Mouse (Mus musculus) spleen, adult 2 months (tissue): Measurements from ENCODE around the gene Fxyd4. TPM values are rescaled to one million over a fixed set of nuclear protein-coding genes. Genes with fewer than 3 reads are reported as not detected.

Experiments used
- DNase-seq, 2 experiments: peaks; one replicate each; pipeline versions ENCODE4 v3.0.0 to v3.0.0-alpha.2; 2012 to 2021; ENCODE audit warnings: low spot score in 2 of 2, low read depth in 1 of 2
- H3K27ac ChIP-seq: fragments of 200-500 bp; 2 replicates; pipeline ENCODE4 v1.5.1; 2012; ENCODE audit warnings: low read length, inconsistent platforms; ENCODE audit not compliant: insufficient read depth
- H3K27me3 ChIP-seq: fragments of 200-500 bp; 2 replicates; pipeline ENCODE4 v1.6.1; 2012; ENCODE audit warnings: mild to moderate bottlenecking, moderate library complexity, low read length, inconsistent platforms; ENCODE audit not compliant: control insufficient read depth, insufficient read depth
- H3K36me3 ChIP-seq: fragments of 200-500 bp; 2 replicates; pipeline ENCODE4 v1.6.1; 2012; ENCODE audit warnings: mild to moderate bottlenecking, low read length, inconsistent platforms; ENCODE audit not compliant: control insufficient read depth, insufficient read depth
- H3K4me1 ChIP-seq: fragments of 200-500 bp; 2 replicates; pipeline ENCODE4 v1.6.1; 2011; ENCODE audit warnings: inconsistent platforms; ENCODE audit not compliant: control insufficient read depth, insufficient read depth, insufficient read length
- H3K4me3 ChIP-seq: fragments of 200-500 bp; 2 replicates; pipeline ENCODE4 v1.5.1; 2011; ENCODE audit warnings: mild to moderate bottlenecking, inconsistent platforms; ENCODE audit not compliant: insufficient read depth, insufficient read length; ENCODE audit errors: extremely low read depth
- CTCF ChIP-seq: fragments of 200-500 bp; IDR thresholded peaks from 2 replicates; pipeline ENCODE4 v1.5.1; 2011; ENCODE audit warnings: mild to moderate bottlenecking, inconsistent platforms; ENCODE audit not compliant: insufficient read depth, insufficient read length, insufficient replicate concordance; ENCODE audit errors: extremely low read depth
- POLR2A ChIP-seq: fragments of 200-500 bp; IDR thresholded peaks from 2 replicates; pipeline ENCODE4 v1.6.1; 2011; ENCODE audit warnings: low read depth, low read length, inconsistent platforms
- WGBS: fragments of 180-500 bp; shearing (Covaris S2); methylation state at CpG from one replicate; pipeline ENCODE4 v1.1.7; 2018; 5-methylcytosine and 5-hydroxymethylcytosine counted together
- polyA plus RNA-seq: library from polyadenylated mRNA; depleted of rRNA; stranded (reverse); fragments of >200 nt; gene quantifications from 2 replicates; pipeline ENCODE4 v1.2.3, GENCODE M21; 2012; rRNA removed

Gene Fxyd4
- not detected in 2 replicates for polyA plus RNA-seq

- 57% methylated on average over 10 of the region's 10 CpGs for WGBS
- Histone ChIP-seq H3K4me3 (no peak within 1 kb of the TSS), H3K4me1 (no peaks in the 10 kb centered on the region), H3K27ac (no peak within 1 kb of the TSS), H3K27me3 (no peaks in the 10 kb centered on the region), H3K36me3 (no peaks in the 10 kb centered on the region)
- DNase-seq: peak in 1 of 2 experiments; percentile 15
- TF ChIP-seq CTCF: no peak
- TF ChIP-seq POLR2A: no peak
Observed at GRCm38 (mm10) chr6:117937222-117937932, at the start of gene Fxyd4. Fxyd4 (minus strand) TSS chr6:117937692.

- Histone ChIP-seq H3K27me3 (no peaks in the 10 kb centered on the region), H3K4me3 (no peak overlapping the region), H3K27ac (no peak overlapping the region), H3K4me1 (no peaks in the 10 kb centered on the region), H3K36me3 (no peaks in the 10 kb centered on the region)
- TF ChIP-seq CTCF (no peak), POLR2A (no peak)
- 58% methylated on average over 5 of the region's 5 CpGs for WGBS
- DNase-seq: no peak
Observed at GRCm38 (mm10) chr6:117987173-117987572, 49.7 kb upstream of the Fxyd4 start.

- no peaks in the 10 kb centered on the region for H3K27me3 ChIP-seq
- 12% methylated on average over 9 of the region's 9 CpGs for whole genome bisulfite sequencing
- TF ChIP-seq POLR2A (no peak), CTCF (peak; percentile 9; the same call in 1 of the 2 replicates)
- no peak overlapping the region for H3K4me3 ChIP-seq
- H3K27ac ChIP-seq: no peak overlapping the region
- H3K4me1 ChIP-seq: no peaks in the 10 kb centered on the region
- H3K36me3 ChIP-seq: no peaks in the 10 kb centered on the region
- DNase-seq: no peak
Observed at GRCm38 (mm10) chr6:117966729-117967128, 29.2 kb upstream of the Fxyd4 start.

- WGBS: 80% methylated on average over 3 of the region's 3 CpGs
- Histone ChIP-seq H3K27me3 (no peaks in the 10 kb centered on the region), H3K36me3 (no peaks in the 10 kb centered on the region), H3K4me3 (no peak overlapping the region), H3K27ac (no peak overlapping the region), H3K4me1 (no peaks in the 10 kb centered on the region)
- no peak for DNase-seq
- TF ChIP-seq CTCF: no peak
- TF ChIP-seq POLR2A: no peak
Observed at GRCm38 (mm10) chr6:117963201-117963600, 25.7 kb upstream of the Fxyd4 start.

GRCm38 (mm10) chr6:117956851-117957501 lies 19.5 kb upstream of the Fxyd4 start:
- H3K36me3 ChIP-seq: no peaks in the 10 kb centered on the region
- WGBS: 62% methylated on average over 14 of the region's 14 CpGs
- DNase-seq: no peak
- no peaks in the 10 kb centered on the region for H3K4me1 ChIP-seq
- H3K4me3 ChIP-seq: no peak overlapping the region
- no peaks in the 10 kb centered on the region for H3K27me3 ChIP-seq
- H3K27ac ChIP-seq: no peak overlapping the region
- TF ChIP-seq POLR2A (no peak), CTCF (no peak)

- TF ChIP-seq CTCF (no peak), POLR2A (no peak)
- Histone ChIP-seq H3K4me1 (no peaks in the 10 kb centered on the region), H3K27me3 (no peaks in the 10 kb centered on the region), H3K36me3 (no peaks in the 10 kb centered on the region), H3K27ac (no peak overlapping the region), H3K4me3 (no peak overlapping the region)
- 74% methylated on average over 6 of the region's 6 CpGs for WGBS
- no peak for DNase-seq
Observed at GRCm38 (mm10) chr6:117956161-117956560, 18.7 kb upstream of the Fxyd4 start.

- WGBS: 80% methylated on average over 4 of the region's 4 CpGs
- no peaks in the 10 kb centered on the region for H3K27me3 ChIP-seq
- no peak for DNase-seq
- no peak overlapping the region for H3K27ac ChIP-seq
- H3K4me1 ChIP-seq: no peaks in the 10 kb centered on the region
- TF ChIP-seq POLR2A (no peak), CTCF (no peak)
- H3K36me3 ChIP-seq: no peaks in the 10 kb centered on the region
- H3K4me3 ChIP-seq: no peak overlapping the region
Observed at GRCm38 (mm10) chr6:117952330-117952729, 14.8 kb upstream of the Fxyd4 start.
